Mouse (Mus musculus) monocyte, adult 5-6 weeks (primary cell): ENCODE measurements around the gene Ttll1. TPM values are rescaled to one million over a fixed set of nuclear protein-coding genes. Genes with fewer than 3 reads are reported as not detected.
A peak's percentile ranks its signal among the peaks of the same experiment; 100 is the strongest.
"Not testable (repeated sequence)": the region's sequence is repeated elsewhere in the genome, so short reads cannot be mapped to it uniquely, and the experiment has no call there.

Experiments
- ATAC-seq: fragments of 153-309, 156-312 bp; replicated peaks from 2 replicates; pipeline ENCODE4 v1.8.0; 2017; ENCODE audit warnings: mild to moderate bottlenecking; ENCODE audit not compliant: low TSS enrichment, insufficient number of reproducible peaks, severe bottlenecking, poor library complexity, low FRiP score
- total RNA-seq: library from RNA; stranded (forward); fragments of 200-1000, 200-491, 200-594 nt; gene quantifications from 3 replicates; pipeline ENCODE4 v1.2.3, GENCODE M21; 2017

Ttll1 gene
- total RNA-seq, 1 experiment from 2014 or later = 5.0 TPM

- ATAC-seq = no peak
These were observed 15.9 kb upstream of the Ttll1 start, which contains the start of gene Bik for GRCm38 (mm10) chr15:83526424-83527091. Bik (plus strand) TSS chr15:83526862.

- ATAC-seq = no peak
These were observed 13.6 kb upstream of the Ttll1 start for GRCm38 (mm10) chr15:83524333-83524729.

- ATAC-seq = no peak
These were observed 13.1 kb upstream of the Ttll1 start for GRCm38 (mm10) chr15:83523638-83524332.

GRCm38 (mm10) chr15:83523196-83523595 is 12.5 kb upstream of the Ttll1 start:
- ATAC-seq = no peak

- ATAC-seq = no peak
These were observed 10.2 kb upstream of the Ttll1 start for GRCm38 (mm10) chr15:83520861-83521382.

- ATAC-seq = peak; percentile 73
These were observed 7.7 kb upstream of the Ttll1 start for GRCm38 (mm10) chr15:83518215-83519048.

DNA sequence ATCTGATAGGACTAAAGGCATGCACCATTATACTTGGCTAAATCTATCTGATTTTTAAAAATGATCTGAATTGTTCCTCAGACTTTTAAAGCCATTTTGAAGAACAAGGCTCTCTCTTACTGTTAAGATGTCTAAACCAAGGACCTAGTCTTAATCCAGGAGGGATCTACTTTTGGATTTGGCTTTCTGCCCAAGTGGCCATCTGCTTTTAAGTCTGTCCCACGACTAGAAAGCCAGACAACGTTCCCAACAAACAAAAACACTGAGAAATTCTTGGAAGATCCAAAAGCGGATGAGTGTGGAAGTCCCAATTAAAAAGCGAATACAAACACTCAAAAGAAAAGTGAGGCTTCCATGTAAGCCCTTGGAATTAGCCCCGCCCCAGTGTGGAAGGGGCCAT is 4.3 kb upstream of the Ttll1 start:
- no peak for ATAC-seq

DNA sequence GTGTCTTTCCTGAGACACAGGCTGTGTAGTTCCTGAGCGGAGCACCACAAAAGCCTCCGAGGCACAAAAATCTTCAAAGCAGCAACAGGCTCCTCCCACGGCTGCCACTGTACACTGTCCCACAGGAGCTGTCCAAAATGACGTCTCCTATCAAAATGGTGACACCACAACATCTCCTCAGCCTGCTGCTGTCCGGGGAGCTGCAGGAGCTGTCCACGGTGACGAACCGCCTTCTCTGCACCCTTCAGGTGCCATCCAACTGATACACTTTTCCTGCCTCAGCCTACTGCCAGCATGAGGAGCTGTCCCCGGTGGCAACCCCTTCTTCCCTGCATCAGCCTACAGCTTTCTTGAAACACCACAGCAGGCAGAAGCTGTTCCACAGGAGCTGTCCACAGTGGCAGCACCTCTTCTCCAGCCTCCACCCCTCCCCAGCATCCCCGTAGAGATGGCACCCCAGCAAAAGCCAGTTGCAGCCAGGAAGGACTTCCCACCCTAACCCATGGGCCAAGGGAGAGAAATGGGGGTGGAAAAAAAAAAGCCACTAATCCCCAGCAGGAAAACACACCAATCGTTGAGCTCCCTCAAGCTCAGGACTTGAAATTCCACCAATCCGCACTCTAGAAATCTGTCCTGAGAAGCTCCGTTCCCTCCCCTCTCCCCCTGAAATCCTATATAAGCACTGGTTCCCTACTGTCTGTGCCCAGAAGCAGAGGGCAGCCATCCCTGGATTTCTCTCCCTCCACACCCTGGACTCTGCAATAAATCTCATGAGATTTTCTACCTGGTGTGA is 2.0 kb upstream of the Ttll1 start:
- no peak for ATAC-seq

- no peak for ATAC-seq
These were observed 516 bp downstream of the Ttll1 start for GRCm38 (mm10) chr15:83509950-83510804.

GRCm38 (mm10) chr15:83501483-83501882 is 9.2 kb downstream of the Ttll1 start:
- not testable (repeated sequence) for ATAC-seq

DNA sequence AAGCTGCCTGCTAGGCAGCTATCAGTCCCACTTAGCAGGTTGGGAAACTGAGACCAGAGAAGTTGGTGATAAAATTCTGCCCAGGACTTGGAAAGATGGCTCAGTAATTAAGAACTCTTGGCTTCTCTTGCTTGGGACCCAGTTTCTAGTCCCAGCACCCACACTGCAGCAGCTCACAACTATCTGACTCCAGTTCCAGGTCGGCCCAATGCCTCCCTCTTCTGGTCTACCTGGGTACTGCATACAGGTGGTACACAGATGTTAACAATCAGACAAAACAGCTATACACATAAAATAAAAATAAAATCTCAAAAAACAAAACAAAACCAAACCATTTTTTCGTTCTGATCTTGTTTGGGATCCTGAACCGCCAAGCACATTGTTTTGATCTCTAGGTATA is 10.3 kb downstream of the Ttll1 start:
- ATAC-seq = no peak

DNA sequence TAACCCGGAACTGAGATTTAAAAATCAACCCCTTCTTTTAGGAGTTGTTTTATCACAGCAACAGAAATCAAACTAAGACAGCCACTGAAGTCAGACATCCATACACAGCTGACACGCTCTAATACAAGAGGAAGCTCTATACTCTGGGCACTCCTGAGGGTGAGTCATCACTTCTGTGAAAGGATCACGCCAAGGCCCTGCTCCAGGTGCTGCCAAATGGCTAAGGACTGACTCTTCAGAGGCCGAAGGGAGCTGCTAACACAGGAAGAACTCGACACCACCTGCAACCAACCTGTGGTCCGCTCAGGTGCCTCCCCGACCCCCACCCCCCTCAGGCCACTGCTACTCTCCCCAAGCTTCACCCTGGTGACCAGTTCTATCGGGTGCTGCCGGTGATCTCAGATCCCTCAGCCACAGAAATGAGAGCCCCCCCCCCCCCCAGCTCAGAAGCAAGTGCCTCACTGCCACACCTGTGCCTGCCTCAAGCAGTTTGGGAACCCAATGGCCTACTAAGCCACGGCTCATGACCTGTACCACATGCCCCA is 11.4 kb downstream of the Ttll1 start:
- ATAC-seq = no peak

- no peak for ATAC-seq
These were observed 13.4 kb downstream of the Ttll1 start for GRCm38 (mm10) chr15:83497299-83497698.

DNA sequence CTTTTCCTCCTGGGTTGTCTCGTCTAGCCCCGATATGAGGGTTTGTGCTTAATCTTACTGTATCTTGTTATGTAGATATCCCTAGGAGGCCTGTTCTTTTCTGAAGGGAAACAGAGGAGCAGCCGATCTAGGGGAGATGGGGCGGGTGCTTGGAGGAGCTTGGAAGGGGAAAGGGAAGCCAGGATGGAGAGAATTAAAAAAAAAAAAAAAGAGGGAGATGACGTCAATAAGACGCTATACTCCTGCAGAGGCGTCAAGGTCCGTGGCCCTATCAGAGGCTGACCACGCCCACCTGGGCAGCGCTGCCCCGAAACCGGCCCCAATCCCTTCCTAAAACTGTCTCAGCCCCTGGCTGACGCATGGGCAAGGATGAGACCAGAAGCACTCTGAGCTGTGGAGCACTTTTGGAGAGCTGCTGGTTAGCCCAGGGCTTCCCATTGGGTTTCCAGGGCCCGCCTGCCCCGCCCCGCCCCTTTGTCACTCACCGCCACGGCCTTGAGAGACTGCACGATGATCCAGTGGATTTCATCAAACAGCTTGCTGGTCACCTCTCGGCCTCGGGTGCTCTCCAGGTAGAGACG is 14.8 kb downstream of the Ttll1 start:
- no peak for ATAC-seq

GRCm38 (mm10) chr15:83495195-83495594 is 15.5 kb downstream of the Ttll1 start:
- ATAC-seq = no peak

GRCm38 (mm10) chr15:83494572-83494920 is 16.1 kb downstream of the Ttll1 start:
- no peak for ATAC-seq

DNA sequence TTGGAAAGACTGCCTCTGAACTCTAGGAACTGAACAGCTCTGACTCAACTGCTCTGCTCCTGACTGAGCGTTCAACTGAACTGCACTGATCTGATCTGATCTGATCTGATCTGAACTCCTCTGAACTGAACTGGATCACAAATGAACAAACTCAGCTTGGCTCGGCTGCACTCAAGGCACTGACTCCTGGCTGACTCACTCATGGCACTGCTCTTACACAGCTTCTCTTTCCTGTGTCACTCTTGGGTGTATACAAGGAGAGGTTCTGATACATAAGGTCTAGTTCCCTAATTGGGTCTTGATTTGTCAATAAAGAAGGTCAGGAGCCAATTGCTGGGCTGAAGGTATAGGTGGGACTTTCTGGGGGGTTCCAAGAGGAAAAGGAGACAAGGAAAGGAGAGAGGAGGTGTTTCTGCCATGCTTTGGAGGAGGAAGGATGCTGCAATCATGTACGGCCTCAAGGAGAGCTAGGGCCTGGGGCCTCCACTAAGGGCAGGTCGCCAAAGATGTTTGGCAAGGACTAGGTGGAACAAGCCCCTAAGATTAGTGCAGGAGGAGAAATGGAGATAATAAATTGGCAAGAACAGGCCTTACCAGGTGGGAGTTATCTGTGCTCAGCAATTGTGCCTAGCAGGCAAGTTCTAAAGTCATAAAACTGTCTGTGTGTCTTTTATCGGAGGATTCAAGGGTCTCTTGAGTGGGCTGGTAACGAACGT is 16.7 kb downstream of the Ttll1 start:
- no peak for ATAC-seq
